Mouse (Mus musculus) E14TG2a.4 (cell line): ENCODE data around the gene Lrr1.

Experiments used
- H3K27me3 ChIP-seq: 2 replicates; pipeline ENCODE4 v1.6.1; 2014; ENCODE audit warnings: low read length, control low read depth; ENCODE audit not compliant: insufficient read depth
- H3K36me3 ChIP-seq: 2 replicates; pipeline ENCODE4 v1.6.1; 2014; ENCODE audit warnings: low read length, control low read depth; ENCODE audit not compliant: insufficient read depth
- H3K4me1 ChIP-seq: replicated peaks from 2 replicates; pipeline ENCODE4 v1.6.1; 2014; ENCODE audit warnings: low read depth, low read length, control low read depth
- H3K4me3 ChIP-seq: replicated peaks from 2 replicates; pipeline ENCODE4 v1.5.1; 2014; ENCODE audit warnings: mild to moderate bottlenecking, low read length
- H3K9me3 ChIP-seq: 2 replicates; pipeline ENCODE4 v1.6.1; 2014; ENCODE audit warnings: low read length, control low read depth
- CTCF ChIP-seq: conservative IDR thresholded peaks from 2 replicates; pipeline ENCODE4 v1.5.1; 2014; ENCODE audit warnings: low read length
- NANOG ChIP-seq: IDR thresholded peaks from 2 replicates; pipeline ENCODE4 v1.6.1; 2014; ENCODE audit warnings: borderline replicate concordance, low read length, mixed read lengths
- POU5F1 ChIP-seq: IDR thresholded peaks from 2 replicates; pipeline ENCODE4 v1.6.1; 2014; ENCODE audit warnings: low read length, borderline replicate concordance

Gene Lrr1

DNA sequence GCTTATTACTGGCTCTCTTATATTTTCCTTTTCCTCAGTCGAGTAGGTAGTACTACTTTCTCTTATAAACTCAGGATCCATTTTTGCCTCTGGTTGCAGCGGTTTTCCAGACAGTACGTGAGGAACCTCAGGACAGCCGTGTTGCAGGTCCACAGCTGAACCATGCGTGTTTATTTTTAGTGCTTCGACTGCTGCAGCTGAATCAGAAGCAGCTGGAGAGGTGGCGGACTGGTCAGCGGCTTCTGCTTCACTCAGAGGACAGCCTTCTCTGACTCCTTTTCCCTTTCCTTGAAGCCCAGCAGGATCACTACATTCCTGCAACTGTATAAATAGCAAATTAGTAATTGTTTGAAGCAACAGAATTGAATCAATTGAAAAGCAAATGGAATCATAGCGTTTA is 21.5 kb downstream of the Lrr1 start:
- Histone ChIP-seq H3K4me3 (no peak overlapping the region), H3K4me1 (peaks cover 38% of the 10 kb centered on the region), H3K36me3 (peaks cover 63% of the 10 kb centered on the region), H3K27me3 (no peaks in the 10 kb centered on the region; the same call in 1 of the 2 replicates), H3K9me3 (no peaks in the 10 kb centered on the region)
- TF ChIP-seq CTCF (no peak), POU5F1 (no peak), NANOG (no peak)

GRCm38 (mm10) chr12:69190522-69190921 is 21.9 kb downstream of the Lrr1 start:
- H3K36me3 ChIP-seq = peaks cover 58% of the 10 kb centered on the region
- TF ChIP-seq CTCF (peak; percentile 39), POU5F1 (no peak)
- H3K4me1 ChIP-seq = peaks cover 37% of the 10 kb centered on the region

DNA sequence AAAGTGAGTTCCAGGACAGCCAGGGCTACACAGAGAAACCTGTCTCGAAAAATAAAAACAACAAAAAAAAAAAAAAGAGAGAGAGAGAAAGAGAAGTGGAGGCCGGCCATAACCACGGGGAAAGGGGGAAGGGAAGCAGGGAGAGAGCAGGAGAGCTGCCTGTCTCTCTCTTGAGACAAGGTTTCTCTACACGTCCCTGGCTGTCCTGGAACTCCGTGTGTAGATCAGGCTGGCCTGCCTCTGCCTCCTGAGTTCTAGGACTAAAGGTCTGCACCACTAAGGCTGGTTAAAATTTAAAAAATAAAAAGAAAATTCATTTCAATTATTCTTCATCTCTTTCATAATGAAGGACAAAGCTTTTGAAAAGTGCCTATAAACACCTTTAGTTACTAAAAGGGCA is 22.8 kb downstream of the Lrr1 start:
- TF ChIP-seq NANOG = no peak
- no peaks in the 10 kb centered on the region for H3K9me3 ChIP-seq
- peaks cover 37% of the 10 kb centered on the region for H3K4me1 ChIP-seq
- no peak overlapping the region for H3K4me3 ChIP-seq
- H3K27me3 ChIP-seq = peaks cover under 1% of the 10 kb centered on the region; the same call in 1 of the 2 replicates
- peaks cover 53% of the 10 kb centered on the region for H3K36me3 ChIP-seq

More at GRCm38 (mm10) chr12:69190522-69190921, 21.9 kb downstream of the Lrr1 start:
- Histone ChIP-seq H3K9me3 (no peaks in the 10 kb centered on the region), H3K4me3 (no peak overlapping the region), H3K27me3 (no peaks in the 10 kb centered on the region; the same call in 1 of the 2 replicates)

- Histone ChIP-seq H3K4me1 (peaks cover 26% of the 10 kb centered on the region), H3K27me3 (peaks cover 6% of the 10 kb centered on the region; the same call in 1 of the 2 replicates), H3K36me3 (peaks cover 42% of the 10 kb centered on the region), H3K9me3 (no peaks in the 10 kb centered on the region), H3K4me3 (no peak overlapping the region)
- TF ChIP-seq NANOG = no peak
Observed at GRCm38 (mm10) chr12:69192637-69193036, 24.0 kb downstream of the Lrr1 start.

DNA sequence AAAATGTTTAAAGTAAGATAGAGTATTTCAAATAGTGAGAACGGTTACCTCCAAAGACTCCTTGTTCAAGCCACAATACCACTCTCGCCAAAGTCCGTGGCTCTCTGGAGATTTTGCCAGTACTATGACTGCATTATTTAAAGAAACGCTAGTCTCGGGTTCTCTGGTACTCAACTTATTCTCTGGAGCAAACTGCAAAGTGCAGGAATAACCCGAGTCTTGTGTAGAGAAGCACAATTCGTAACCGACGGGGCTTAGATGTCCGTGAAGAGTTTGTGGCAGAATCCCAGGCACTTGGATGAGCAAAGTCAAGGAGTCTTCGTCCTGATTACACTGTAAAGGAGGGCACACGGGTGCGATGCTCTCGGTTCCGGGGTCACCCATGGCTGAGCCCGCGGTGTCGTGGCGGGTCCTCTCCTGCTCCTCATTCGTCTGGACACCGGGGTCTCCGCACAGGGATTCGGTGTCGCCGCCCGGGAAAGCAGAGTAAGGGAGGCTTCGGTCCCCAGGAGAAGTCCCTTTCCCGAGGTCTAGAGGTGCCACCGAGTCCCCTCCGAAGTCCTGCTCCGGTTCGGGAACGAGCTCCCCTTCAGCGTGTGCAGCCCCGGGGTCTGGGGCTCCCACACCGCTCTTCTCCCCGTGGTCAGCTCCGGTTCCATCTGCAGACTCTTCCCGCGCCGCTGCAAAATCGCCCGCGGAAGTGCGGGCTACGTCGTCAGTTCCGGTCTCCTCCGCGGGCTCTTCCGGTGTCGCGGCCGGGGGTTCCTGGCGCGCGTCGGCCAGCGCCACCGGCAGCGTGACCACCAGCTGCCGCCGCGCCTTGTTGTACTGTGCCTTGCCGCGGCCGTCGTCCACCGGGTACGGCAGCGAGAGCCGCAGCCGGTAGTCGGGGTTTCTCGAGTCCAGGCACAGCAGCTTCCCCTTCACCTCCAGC is 28.1 kb downstream of the Lrr1 start, which contains the start of gene Gm49383:
TSS of gene Gm49383 (minus strand) at position 661 of the 934 bp plus-strand sequence.
- peaks cover 6% of the 10 kb centered on the region; the same call in 1 of the 2 replicates for H3K27me3 ChIP-seq
- H3K4me1 ChIP-seq = peaks cover 36% of the 10 kb centered on the region
- H3K4me3 ChIP-seq = peak within 1 kb of the TSS; percentile 94

GRCm38 (mm10) chr12:69197378-69198163 is 29.0 kb downstream of the Lrr1 start:
- Histone ChIP-seq H3K36me3 (peaks cover 35% of the 10 kb centered on the region), H3K4me1 (peaks cover 36% of the 10 kb centered on the region), H3K27me3 (peaks cover 6% of the 10 kb centered on the region; the same call in 1 of the 2 replicates), H3K9me3 (no peaks in the 10 kb centered on the region), H3K4me3 (peak overlapping the region; percentile 94)
- TF ChIP-seq CTCF = no peak
- TF ChIP-seq NANOG = no peak
- no peak for TF ChIP-seq POU5F1

More for the DNA sequence above, 28.1 kb downstream of the Lrr1 start, which contains the start of gene Gm49383:
- H3K9me3 ChIP-seq = no peaks in the 10 kb centered on the region
- H3K36me3 ChIP-seq = peaks cover 36% of the 10 kb centered on the region
- TF ChIP-seq NANOG (no peak), CTCF (no peak), POU5F1 (no peak)

GRCm38 (mm10) chr12:69198164-69198535 is 29.5 kb downstream of the Lrr1 start, which contains the start of gene Dnaaf2:
Gene Dnaaf2 (minus strand): TSS chr12:69198429.
- Histone ChIP-seq H3K4me1 (peaks cover 36% of the 10 kb centered on the region), H3K36me3 (peaks cover 38% of the 10 kb centered on the region), H3K27me3 (peaks cover 6% of the 10 kb centered on the region; the same call in 1 of the 2 replicates), H3K4me3 (peak within 1 kb of the TSS; percentile 94), H3K9me3 (no peaks in the 10 kb centered on the region)
- TF ChIP-seq POU5F1 (no peak), NANOG (no peak), CTCF (no peak)

GRCm38 (mm10) chr12:69198985-69199384 is 30.4 kb downstream of the Lrr1 start:
- H3K9me3 ChIP-seq = no peaks in the 10 kb centered on the region
- peaks cover 6% of the 10 kb centered on the region; the same call in 1 of the 2 replicates for H3K27me3 ChIP-seq
- TF ChIP-seq POU5F1 = no peak
- no peak for TF ChIP-seq NANOG
- TF ChIP-seq CTCF = no peak
- H3K4me3 ChIP-seq = no peak overlapping the region
- H3K4me1 ChIP-seq = peaks cover 37% of the 10 kb centered on the region
- peaks cover 45% of the 10 kb centered on the region for H3K36me3 ChIP-seq
